ENCODE assay signal across 17 mouse cellular contexts in genomic region chr4:107489121-107489840, GRCm38 (mm10). TPM values are rescaled to one million over a fixed set of nuclear protein-coding genes. Genes with fewer than 3 reads are reported as not detected.
DNase-seq lines count a peak whose midpoint lies in the region; ATAC-seq lines count a peak whose summit lies in the region.
"Had no signal": no experiment of that assay in that cellular context is flagged by ENCODE, and none has a peak within 500 bp of the region (broad histone marks: within the 10 kb centered on the region; RNA-seq: fewer than 3 reads in every experiment).

No protein-coding gene starts in this region.

- no peaks in the 10 kb centered on the region for H3K9me3 ChIP-seq in hindbrain, embryonic 16.5 days (ENCODE audit: control insufficient read depth, low read length)
- H3K9me3 ChIP-seq in hindbrain, embryonic 13.5 days = no peaks in the 10 kb centered on the region
- no peaks in the 10 kb centered on the region for H3K9me3 ChIP-seq in midbrain, embryonic 11.5 days (ENCODE audit: control insufficient read depth, low read length)
- H3K9me3 ChIP-seq: embryonic facial prominence, embryonic 13.5 days; limb, embryonic 12.5 days; midbrain, embryonic 13.5 days had no signal

- H3K36me3 ChIP-seq in hindbrain, embryonic 16.5 days (ENCODE audit: control insufficient read depth, insufficient read depth, low read length) = no peaks in the 10 kb centered on the region
- H3K36me3 ChIP-seq in hindbrain, embryonic 13.5 days = no peaks in the 10 kb centered on the region
- no peaks in the 10 kb centered on the region for H3K36me3 ChIP-seq in midbrain, embryonic 11.5 days (ENCODE audit: control insufficient read depth, insufficient read depth, low read length)
- H3K36me3 ChIP-seq: embryonic facial prominence, embryonic 13.5 days; limb, embryonic 12.5 days; midbrain, embryonic 13.5 days had no signal

- 71% methylated on average over 20 of the region's 20 CpGs for WGBS in hindbrain, embryonic 16.5 days
- WGBS in hindbrain, embryonic 13.5 days = 83% methylated on average over 20 of the region's 20 CpGs
- WGBS in midbrain, embryonic 11.5 days = 88% methylated on average over 20 of the region's 20 CpGs

- H3K4me3 ChIP-seq in hindbrain, embryonic 16.5 days (ENCODE audit: low read length) = no peak overlapping the region
- H3K4me3 ChIP-seq in hindbrain, embryonic 13.5 days = no peak overlapping the region
- no peak overlapping the region for H3K4me3 ChIP-seq in midbrain, embryonic 11.5 days (ENCODE audit: low read depth, low read length)
- H3K4me3 ChIP-seq: embryonic facial prominence, embryonic 13.5 days; limb, embryonic 12.5 days; midbrain, embryonic 13.5 days had no signal

- no peak overlapping the region for H3K9ac ChIP-seq in hindbrain, embryonic 16.5 days (ENCODE audit: low read depth, low read length)
- no peak overlapping the region for H3K9ac ChIP-seq in hindbrain, embryonic 13.5 days
- no peak overlapping the region for H3K9ac ChIP-seq in midbrain, embryonic 11.5 days (ENCODE audit: low read length)
- H3K9ac ChIP-seq: embryonic facial prominence, embryonic 13.5 days; limb, embryonic 12.5 days; midbrain, embryonic 13.5 days had no signal

- H3K27ac ChIP-seq in hindbrain, embryonic 16.5 days (ENCODE audit: low read depth, low read length) = no peak overlapping the region
- no peak overlapping the region for H3K27ac ChIP-seq in hindbrain, embryonic 13.5 days
- H3K27ac ChIP-seq in midbrain, embryonic 11.5 days (ENCODE audit: low read depth, low read length) = no peak overlapping the region
- H3K27ac ChIP-seq: embryonic facial prominence, embryonic 13.5 days; limb, embryonic 12.5 days; midbrain, embryonic 13.5 days had no signal

- H3K4me2 ChIP-seq in hindbrain, embryonic 16.5 days (ENCODE audit: low read length) = no peak overlapping the region
- no peak overlapping the region for H3K4me2 ChIP-seq in hindbrain, embryonic 13.5 days
- H3K4me2 ChIP-seq in midbrain, embryonic 11.5 days = no peak overlapping the region
- H3K4me2 ChIP-seq: embryonic facial prominence, embryonic 13.5 days; limb, embryonic 12.5 days; midbrain, embryonic 13.5 days had no signal

- DNase-seq in cerebellum, postnatal 25 days = peak; percentile 21 to 26
- DNase-seq in cerebellum, adult 18-20 months = no peak
- peak; percentile 48 for DNase-seq in NIH3T3 (ENCODE audit: low read depth)
- peak; percentile 45 for DNase-seq in heart, adult 8-10 months (ENCODE audit: low spot score)
- no peak for DNase-seq in frontal cortex, postnatal 36 days (ENCODE audit: low spot score in 2 of 2)
- no peak for DNase-seq in midbrain, embryonic 11.5 days (ENCODE audit: low spot score, missing footprints)
- DNase-seq: adrenal gland, postnatal 10 days; gastrocnemius, postnatal 14 days; lung, postnatal 36 days; right cerebral cortex, postnatal 4 days; thymus, adult 2 months had no signal

- no peaks in the 10 kb centered on the region for H3K27me3 ChIP-seq in hindbrain, embryonic 16.5 days (replicated peaks; ENCODE audit: control insufficient read depth, insufficient read depth, low read length)
- 0 out of 2 replicates have a peak, but pooled peaks cover 4% of the 10 kb centered on the region for H3K27me3 ChIP-seq in hindbrain, embryonic 13.5 days
- no peaks in the 10 kb centered on the region for H3K27me3 ChIP-seq in midbrain, embryonic 11.5 days (ENCODE audit: control insufficient read depth, insufficient read depth, low read length)

- H3K4me1 ChIP-seq in hindbrain, embryonic 16.5 days (ENCODE audit: control insufficient read depth, insufficient read depth, low read depth, low read length) = no peaks in the 10 kb centered on the region
- no peaks in the 10 kb centered on the region for H3K4me1 ChIP-seq in hindbrain, embryonic 13.5 days (replicated peaks)
- no peaks in the 10 kb centered on the region for H3K4me1 ChIP-seq in midbrain, embryonic 11.5 days (ENCODE audit: control insufficient read depth, insufficient read depth, low read length)
- H3K4me1 ChIP-seq: midbrain, embryonic 13.5 days had no signal

- ATAC-seq in hindbrain, embryonic 16.5 days = peak; percentile 51
- ATAC-seq in hindbrain, embryonic 13.5 days (ENCODE audit: low FRiP score) = no peak
- ATAC-seq in midbrain, embryonic 11.5 days (ENCODE audit: low FRiP score) = no peak
- ATAC-seq: inflammation-experienced regulatory T-cells, adult 6 months; midbrain, embryonic 13.5 days had no signal

RNA-seq across cellular contexts. Expression of gene Glis1, which starts 54.9 kb away (rescaled TPM):
- polyA plus RNA-seq in hindbrain, embryonic 16.5 days (2015; fragmentation: Nextera tagmentation; extraction: Ambion mirVana) = 1.3 and 2.4 TPM in 2 replicates
- polyA plus RNA-seq in hindbrain, embryonic 13.5 days (2015; fragmentation: Nextera tagmentation; extraction: Ambion mirVana) = 1.7 and 1.8 TPM in 2 replicates
- total RNA-seq in heart, adult 8-10 months (2022) = under 1 TPM in 2 of 4 experiments, not detected in 2; 0.19 to 0.28 TPM
- polyA plus RNA-seq in midbrain, embryonic 11.5 days (2014; fragmentation: Nextera tagmentation; extraction: Ambion mirVana) = 0.55 and 0.97 TPM in 2 replicates

Comparison
In these comparisons a context has a peak if more than half of its experiments do, and no peak if none do; other contexts are left out.
1. DNase-seq: peak in cerebellum, postnatal 25 days (2 of 2), NIH3T3 (single experiment) and heart, adult 8-10 months (single experiment); none in cerebellum, adult 18-20 months (0 of 2), frontal cortex, postnatal 36 days (0 of 2) and midbrain, embryonic 11.5 days (single experiment).